Mouse (Mus musculus): Measurements from ENCODE around the gene Galk2.

Galk2 gene

DNA sequence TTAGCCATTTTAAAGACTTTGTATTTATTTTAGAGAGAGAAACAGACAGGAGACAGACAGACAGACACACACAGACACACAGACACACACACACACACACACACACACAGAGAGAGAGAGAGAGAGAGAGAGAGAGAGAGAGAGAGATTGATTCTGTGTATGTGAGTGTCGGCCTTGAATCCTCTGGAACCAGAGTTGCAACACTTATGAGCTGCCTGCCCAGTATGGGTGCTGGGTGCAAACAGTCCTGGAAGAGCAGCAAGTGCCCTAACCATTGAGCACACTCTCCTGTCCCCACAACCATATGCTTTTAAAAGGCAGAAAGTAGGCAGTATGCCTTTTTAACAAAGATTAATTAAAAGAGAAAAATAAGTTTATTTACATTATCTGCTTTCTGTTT is 109.9 kb downstream of the Galk2 start:
- DNase-seq: no peak

GRCm38 (mm10) chr2:125973207-125973606 is 114.3 kb downstream of the Galk2 start:
- no peak for DNase-seq

- DNase-seq: no peak
These were observed 116.3 kb downstream of the Galk2 start for GRCm38 (mm10) chr2:125975206-125975605.

GRCm38 (mm10) chr2:125975808-125976345 is 117.0 kb downstream of the Galk2 start:
- DNase-seq: no peak

GRCm38 (mm10) chr2:126002291-126002690 is 143.4 kb downstream of the Galk2 start:
- peak; percentile 3 for DNase-seq

- DNase-seq: peak; percentile 7
These were observed 147.2 kb downstream of the Galk2 start for GRCm38 (mm10) chr2:126006088-126006487.

DNA sequence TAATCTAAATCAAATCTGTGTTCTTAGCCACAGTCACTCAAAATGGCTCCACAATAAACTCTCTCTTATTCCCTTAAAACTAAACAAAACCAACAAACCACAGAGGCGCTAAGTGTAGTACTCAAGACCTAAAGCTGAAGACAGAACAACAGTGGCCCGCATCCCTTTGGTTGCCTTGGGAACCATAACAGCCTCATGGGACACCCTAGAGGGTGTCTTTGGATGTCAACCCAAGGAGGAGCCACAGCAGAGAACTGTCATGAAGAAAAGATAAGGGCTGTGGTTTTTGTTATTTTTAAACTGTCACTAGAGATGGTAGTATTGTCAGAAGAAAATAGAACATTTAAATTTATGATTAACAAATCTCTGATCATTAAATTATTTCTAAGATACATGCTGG is 147.8 kb downstream of the Galk2 start:
- no peak for DNase-seq

DNA sequence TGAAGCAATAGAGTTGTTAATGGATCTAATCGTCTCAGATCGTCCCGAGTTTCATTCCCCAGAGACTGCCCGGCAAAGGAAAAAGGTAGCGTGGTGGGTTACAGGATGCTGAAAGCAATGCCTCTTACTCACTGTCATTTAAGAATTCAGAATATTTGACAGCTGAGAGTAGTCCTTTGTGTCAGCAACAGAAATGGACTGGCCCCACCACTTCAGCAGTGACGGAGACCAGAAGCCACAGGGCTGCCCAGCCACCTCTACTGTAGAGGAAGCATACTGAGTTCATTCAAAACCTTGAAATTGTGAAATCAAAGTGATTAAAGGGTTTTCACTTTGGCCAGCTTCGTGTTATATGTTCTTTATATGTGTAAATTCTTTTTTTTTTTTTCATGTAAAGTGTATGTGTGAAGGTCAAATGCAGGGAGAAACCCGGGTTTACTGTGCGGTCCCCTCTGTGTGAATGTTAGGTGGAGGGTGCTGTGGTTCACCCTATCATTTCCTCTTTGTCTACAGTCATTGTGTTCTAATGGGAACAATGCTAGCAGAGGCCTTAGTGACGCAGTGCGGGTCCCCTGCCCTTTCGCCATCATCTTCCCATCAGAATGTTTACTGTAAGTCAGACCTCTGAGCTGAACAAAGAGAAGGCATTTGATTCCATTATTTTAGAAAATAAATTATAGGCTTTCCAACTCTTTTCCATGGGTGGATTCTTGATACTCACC is 156.2 kb downstream of the Galk2 start:
- no peak for DNase-seq

- no peak for DNase-seq
These were observed 157.0 kb downstream of the Galk2 start for GRCm38 (mm10) chr2:126015763-126016473.

- DNase-seq: no peak
These were observed 172.4 kb downstream of the Galk2 start for GRCm38 (mm10) chr2:126031186-126031900.

DNA sequence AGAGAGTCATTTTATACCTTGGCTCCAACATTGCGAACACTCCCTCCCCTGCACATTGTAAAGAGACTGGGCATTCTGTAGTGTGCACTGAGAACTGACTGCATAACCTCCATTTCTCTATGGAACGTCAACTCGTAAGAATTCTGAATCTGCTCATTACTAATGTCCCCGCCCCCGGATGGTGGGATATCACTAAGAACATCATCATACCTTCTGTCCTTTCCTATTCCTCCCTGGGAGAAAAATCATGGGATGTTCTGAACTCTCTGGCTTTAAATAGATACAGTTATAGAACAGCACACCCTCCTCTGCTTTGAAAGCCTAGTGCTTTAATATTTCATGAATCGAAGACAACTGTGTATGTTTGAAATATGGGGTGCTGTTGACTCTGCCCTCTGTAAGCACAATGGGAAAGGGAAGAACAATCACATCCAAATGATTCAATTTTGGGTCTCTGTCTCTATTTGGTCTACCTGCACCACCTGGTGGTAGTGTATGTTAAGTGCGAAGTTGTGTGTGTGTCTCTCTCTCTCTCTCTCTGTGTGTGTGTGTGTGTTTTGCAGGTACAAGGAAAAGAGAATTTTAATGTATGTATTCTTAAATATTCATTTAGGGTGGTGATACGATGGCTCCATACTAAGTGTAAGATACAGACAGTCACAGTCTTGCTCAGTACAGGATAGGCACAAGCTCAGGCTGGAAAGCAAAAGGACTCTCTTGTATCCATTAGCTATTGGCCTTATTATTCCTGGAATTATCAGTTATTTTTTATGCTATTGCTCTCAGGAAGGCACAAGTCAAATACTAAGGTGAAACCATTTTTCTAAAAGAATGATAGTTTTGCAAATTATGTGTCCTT is 174.4 kb downstream of the Galk2 start:
- DNase-seq: no peak
